Mouse (Mus musculus): ENCODE data around the gene Tnrc6a. TPM values are rescaled to one million over a fixed set of nuclear protein-coding genes. Genes with fewer than 3 reads are reported as not detected.

Gene Tnrc6a
- polyA plus RNA-seq (2014; fragmentation: Illumina TruSeq; extraction: RNeasy Lipid Tissue Mini Kit (QIAGEN cat#74804); ENCODE audit: low read depth, low replicate concordance) = 22.9 TPM

DNA sequence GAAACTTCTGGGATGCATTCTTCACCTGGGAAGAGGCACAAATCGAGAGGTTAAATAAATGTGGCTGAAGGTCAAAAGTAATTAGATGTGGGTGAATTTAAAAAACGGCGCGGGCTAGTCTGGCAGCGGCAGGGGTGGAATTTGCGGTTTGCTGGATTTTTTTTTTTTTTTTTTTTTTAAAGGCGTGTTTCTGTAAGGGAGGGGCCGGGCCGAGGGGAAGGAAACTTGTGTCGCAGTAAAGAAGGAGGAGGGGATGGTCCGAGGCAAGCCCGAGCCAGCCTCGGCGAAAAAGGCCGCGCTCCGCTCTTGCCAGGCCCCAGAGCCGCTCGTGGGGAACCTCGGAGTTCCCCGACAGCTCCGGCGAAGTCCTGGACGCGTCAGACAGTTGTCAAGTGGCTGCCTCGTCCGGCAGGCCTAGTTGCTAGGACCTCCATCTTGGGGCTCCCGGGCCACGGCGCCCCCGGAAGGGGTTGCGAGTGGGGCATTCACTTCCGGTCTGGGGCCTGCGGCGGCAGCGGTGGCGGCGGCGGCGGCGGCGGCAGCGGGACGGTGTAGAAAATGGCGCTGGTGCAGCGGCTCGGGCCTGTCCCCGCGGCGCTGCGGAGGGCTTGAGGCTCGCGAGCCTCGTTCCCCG lies at the start of gene Tnrc6a:
Gene Tnrc6a, plus strand, starts transcription at position 221 of the 634 bp plus-strand sequence.

DNA sequence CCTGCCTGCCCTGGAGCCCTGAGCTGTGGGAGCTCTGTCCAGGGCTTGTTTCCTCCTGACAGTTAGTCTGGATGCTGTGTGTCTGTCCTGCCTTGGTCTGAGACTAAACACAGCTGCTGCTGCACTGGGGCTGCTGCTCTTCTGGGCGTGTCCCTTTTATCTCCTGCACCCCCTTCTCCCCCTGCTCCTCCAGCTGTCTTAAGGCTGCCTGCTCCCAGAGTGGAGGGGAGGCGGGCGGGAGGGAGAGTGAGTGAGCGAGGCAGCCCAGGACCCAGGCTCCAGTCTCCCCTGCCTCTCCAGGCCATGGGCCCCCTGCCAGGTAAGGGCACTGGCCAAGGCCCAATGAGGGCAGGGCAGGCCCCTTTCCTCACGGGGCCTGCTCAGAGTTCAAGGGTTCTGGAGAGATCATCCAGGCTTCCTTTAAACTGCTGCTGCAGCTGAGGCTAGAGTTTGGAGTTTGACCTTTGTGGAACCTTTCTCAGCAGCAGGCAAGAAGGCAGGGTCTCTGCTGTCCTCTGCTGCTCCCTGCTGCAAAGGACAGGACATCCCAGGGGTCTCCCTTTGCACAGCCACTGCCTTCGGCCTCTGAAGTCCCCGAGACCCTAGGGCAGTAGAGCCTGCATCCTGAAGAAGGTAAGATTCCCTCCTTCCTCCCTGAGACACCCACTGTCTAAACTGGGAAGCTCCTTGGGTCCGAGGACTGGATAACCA lies 90.8 kb downstream of the Tnrc6a start, which contains the start of gene Slc5a11:
Gene Slc5a11, plus strand, starts transcription at position 416 of the 711 bp plus-strand sequence.

Other genes with a start within 250 kb of the Tnrc6a start
- 220 TPM for gene Rbbp6, start 158.2 kb upstream of the Tnrc6a start, polyA plus RNA-seq (2014; fragmentation: Illumina TruSeq; extraction: RNeasy Lipid Tissue Mini Kit (QIAGEN cat#74804); ENCODE audit: low read depth, low replicate concordance)
- gene Slc5a11, start 90.9 kb downstream of the Tnrc6a start, polyA plus RNA-seq (2014; fragmentation: Illumina TruSeq; extraction: RNeasy Lipid Tissue Mini Kit (QIAGEN cat#74804); ENCODE audit: low read depth, low replicate concordance) = not detected
- 71.9 TPM for gene Lcmt1, start 245.9 kb downstream of the Tnrc6a start, polyA plus RNA-seq (2014; fragmentation: Illumina TruSeq; extraction: RNeasy Lipid Tissue Mini Kit (QIAGEN cat#74804); ENCODE audit: low read depth, low replicate concordance)
- gene Arhgap17, start 246.0 kb downstream of the Tnrc6a start, polyA plus RNA-seq (2014; fragmentation: Illumina TruSeq; extraction: RNeasy Lipid Tissue Mini Kit (QIAGEN cat#74804); ENCODE audit: low read depth, low replicate concordance) = 8.4 TPM